Mouse (Mus musculus) MEL (cell line): ENCODE results near the gene Kif28.

Source experiments
- CTCF ChIP-seq, 3 experiments: IDR thresholded peaks in 2 of 3; conservative IDR thresholded peaks in 1 of 3; 2 replicates each; pipeline ENCODE4 v1.5.1; 2011 to 2012; ENCODE audit warnings: low read length in 3 of 3, low read depth in 2 of 3, mild to moderate bottlenecking in 2 of 3, improper control_type of control experiment in 1 of 3, inconsistent platforms in 1 of 3, mixed read lengths in 1 of 3, moderate library complexity in 1 of 3; ENCODE audit not compliant: control insufficient read depth in 1 of 3, insufficient read depth in 1 of 3, poor library complexity in 1 of 3, severe bottlenecking in 1 of 3
- EP300 ChIP-seq, 2 experiments: IDR thresholded peaks; 2 replicates each; pipeline ENCODE4 v1.6.1; 2011; ENCODE audit warnings: improper control_type of control experiment in 2 of 2, low read length in 2 of 2, low read depth in 1 of 2, mild to moderate bottlenecking in 1 of 2
- ETS1 ChIP-seq: IDR thresholded peaks from 2 replicates; pipeline ENCODE4 v1.6.1; 2012; ENCODE audit warnings: low read depth, mild to moderate bottlenecking, inconsistent platforms, low read length, improper control_type of control experiment, moderate library complexity
- GATA1 ChIP-seq: IDR thresholded peaks from 2 replicates; pipeline ENCODE4 v1.6.1; 2011; ENCODE audit warnings: low read depth, low read length, improper control_type of control experiment
- MEF2A ChIP-seq: IDR thresholded peaks from 2 replicates; pipeline ENCODE4 v1.6.1; 2014; ENCODE audit warnings: low read depth, mild to moderate bottlenecking, inconsistent platforms, low read length, improper control_type of control experiment; ENCODE audit not compliant: poor library complexity, insufficient replicate concordance, severe bottlenecking; ENCODE audit errors: extremely low read depth
- MYC ChIP-seq: IDR thresholded peaks from 2 replicates; pipeline ENCODE4 v1.6.1; 2011; ENCODE audit warnings: low read depth, mild to moderate bottlenecking, low read length, improper control_type of control experiment, moderate library complexity
- NELFE ChIP-seq: IDR thresholded peaks from 2 replicates; pipeline ENCODE4 v1.6.1; 2011; ENCODE audit warnings: low read depth, low read length, improper control_type of control experiment
- POLR2A ChIP-seq, 2 experiments: IDR thresholded peaks; 2 replicates each; pipeline ENCODE4 v1.6.1; 2011 to 2012; ENCODE audit warnings: low read length in 2 of 2, mild to moderate bottlenecking in 2 of 2, control low read depth in 1 of 2, improper control_type of control experiment in 1 of 2, low read depth in 1 of 2, moderate library complexity in 1 of 2; ENCODE audit not compliant: control insufficient read depth in 1 of 2, insufficient read depth in 1 of 2, poor library complexity in 1 of 2
- POLR2AphosphoS5 ChIP-seq: IDR thresholded peaks from 2 replicates; pipeline ENCODE4 v1.6.1; 2012; ENCODE audit warnings: low read depth, borderline replicate concordance, mild to moderate bottlenecking, inconsistent platforms, low read length, moderate library complexity, mixed read lengths
- RAD21 ChIP-seq: IDR thresholded peaks from 2 replicates; pipeline ENCODE4 v1.6.1; 2011; ENCODE audit warnings: mild to moderate bottlenecking, low read depth, low read length, improper control_type of control experiment
- UBTF ChIP-seq: IDR thresholded peaks from 2 replicates; pipeline ENCODE4 v1.6.1; 2012; ENCODE audit warnings: low read depth, mild to moderate bottlenecking, inconsistent platforms, low read length, improper control_type of control experiment, moderate library complexity, borderline replicate concordance; ENCODE audit not compliant: insufficient read depth
- USF1 ChIP-seq: IDR thresholded peaks from 2 replicates; pipeline ENCODE4 v1.6.1; 2014; ENCODE audit warnings: low read depth, mild to moderate bottlenecking, inconsistent platforms, low read length, improper control_type of control experiment, moderate library complexity
- USF2 ChIP-seq, 2 experiments: IDR thresholded peaks; 2 replicates each; pipeline ENCODE4 v1.6.1; 2011 to 2012; ENCODE audit warnings: improper control_type of control experiment in 2 of 2, low read length in 2 of 2, borderline replicate concordance in 1 of 2, inconsistent platforms in 1 of 2, low read depth in 1 of 2, mild to moderate bottlenecking in 1 of 2; ENCODE audit not compliant: insufficient read depth in 1 of 2
- ZKSCAN1 ChIP-seq: IDR thresholded peaks from 2 replicates; pipeline ENCODE4 v1.6.1; 2012; ENCODE audit warnings: low read depth, mild to moderate bottlenecking, inconsistent platforms, low read length, improper control_type of control experiment, moderate library complexity

DNA sequence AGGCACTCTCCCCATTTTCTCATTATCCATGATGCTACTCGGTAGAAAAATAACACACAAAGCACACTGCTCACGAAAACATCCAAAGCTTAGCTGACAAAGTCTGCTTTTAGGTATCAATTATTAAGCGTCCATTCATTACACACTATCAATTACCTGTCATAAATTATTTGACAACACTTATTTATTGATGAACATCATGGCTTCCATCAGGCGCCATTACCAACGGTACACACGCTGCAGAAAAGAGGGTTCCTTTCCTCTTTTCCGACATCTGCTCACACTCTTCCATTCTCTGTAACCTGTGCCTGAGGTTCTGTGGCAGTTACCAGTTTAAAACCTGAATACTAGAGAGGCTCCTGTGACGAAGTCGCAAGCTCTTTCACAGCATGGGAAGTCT, at the start of gene Kif28:
- no peak for TF ChIP-seq CTCF (IDR thresholded peaks at IDR 0.05 in 2 of 3, conservative IDR thresholded peaks at IDR 0.05 in 1 of 3; ENCODE audit: control insufficient read depth in 1 of 3, insufficient read depth in 1 of 3, low read depth in 2 of 3, low read length in 3 of 3, poor library complexity in 1 of 3, severe bottlenecking in 1 of 3)
- TF ChIP-seq RAD21 = no peak
- no peak for TF ChIP-seq NELFE
- TF ChIP-seq EP300 (IDR thresholded peaks at IDR 0.05; ENCODE audit: low read depth in 1 of 2, low read length in 2 of 2) = no peak
- TF ChIP-seq ETS1 = no peak
- no peak for TF ChIP-seq USF2 (IDR thresholded peaks at IDR 0.05; ENCODE audit: borderline replicate concordance in 1 of 2, insufficient read depth in 1 of 2, low read depth in 1 of 2, low read length in 2 of 2)
- TF ChIP-seq UBTF = no peak
- TF ChIP-seq MEF2A = no peak
- no peak for TF ChIP-seq POLR2A (IDR thresholded peaks at IDR 0.05; ENCODE audit: control insufficient read depth in 1 of 2, insufficient read depth in 1 of 2, low read depth in 1 of 2, low read length in 2 of 2, poor library complexity in 1 of 2)
- no peak for TF ChIP-seq GATA1
- TF ChIP-seq POLR2AphosphoS5 = no peak
- no peak for TF ChIP-seq ZKSCAN1
- TF ChIP-seq MYC = no peak
- TF ChIP-seq USF1 = no peak
